Mouse (Mus musculus): ENCODE results near the gene Fbln1.

DNA sequence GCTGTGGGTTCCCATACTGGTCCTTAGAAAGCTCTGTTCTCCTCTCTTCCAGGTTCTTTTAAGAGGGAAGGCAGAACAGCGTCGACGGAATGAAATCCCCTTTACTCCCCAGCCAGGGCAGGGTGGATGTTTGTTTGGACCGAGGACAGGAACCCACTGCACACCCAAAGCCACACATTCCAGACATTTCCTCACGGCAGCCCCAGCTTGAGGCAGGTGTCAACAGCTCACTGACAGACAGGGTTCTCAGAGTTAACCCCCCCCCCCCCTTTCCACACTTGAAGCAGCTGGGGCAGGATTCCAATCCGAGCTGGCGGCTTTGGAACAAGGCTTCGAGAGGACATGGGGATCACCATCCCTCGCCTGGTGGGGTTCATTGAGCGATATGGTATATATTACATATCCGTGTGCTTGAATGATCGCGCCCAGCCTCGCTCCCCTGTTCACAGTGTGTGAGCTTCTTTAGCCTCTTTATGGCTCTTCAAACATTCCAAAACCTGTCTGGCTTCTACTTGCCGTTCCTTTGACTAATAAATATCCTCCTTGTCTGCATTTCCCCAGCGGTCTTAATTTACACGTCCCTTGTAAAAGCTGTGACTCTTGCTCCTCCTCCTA, 92.5 kb downstream of the Fbln1 start:
- no peak for TF ChIP-seq CTCF (IDR thresholded peaks at IDR 0.05; ENCODE audit: extremely low read depth, insufficient read depth, low read length)
- no peak for TF ChIP-seq POLR2A (IDR thresholded peaks at IDR 0.05; ENCODE audit: extremely low read depth, insufficient read depth, low read length)

Data from cortical plate, adult 2 months (tissue).